Mouse (Mus musculus): Measurements from ENCODE around the gene Vmn1r220. TPM values are rescaled to one million over a fixed set of nuclear protein-coding genes. Genes with fewer than 3 reads are reported as not detected.

The Vmn1r220 gene
- polyA plus RNA-seq, 1 experiment, result not detected

- no peaks in the 10 kb centered on the region for H3K9me3 ChIP-seq (replicated peaks; ENCODE audit: control insufficient read depth, insufficient read depth, low read length, poor library complexity, severe bottlenecking)
- TF ChIP-seq POLR2A (IDR thresholded peaks at IDR 0.05; ENCODE audit: insufficient read depth, low read length), result no peak
- no peak for TF ChIP-seq EP300 (IDR thresholded peaks at IDR 0.05; ENCODE audit: insufficient read depth, low read depth, low read length)
- no peak for TF ChIP-seq CTCF (IDR thresholded peaks at IDR 0.05; ENCODE audit: low read depth, low read length)
- H3K9ac ChIP-seq (ENCODE audit: low read depth, poor library complexity, severe bottlenecking), result no peak overlapping the region
- H3K4me1 ChIP-seq (ENCODE audit: control insufficient read depth, insufficient read depth, low read length), result no peaks in the 10 kb centered on the region
- no peak overlapping the region for H3K27ac ChIP-seq (ENCODE audit: insufficient read depth, low read length)
- H3K27me3 ChIP-seq (ENCODE audit: control insufficient read depth, insufficient read depth, low read length, poor library complexity, severe bottlenecking), result no peaks in the 10 kb centered on the region
- H3K4me3 ChIP-seq (ENCODE audit: low read depth, low read length), result no peak overlapping the region
- H3K36me3 ChIP-seq (ENCODE audit: control insufficient read depth, insufficient read depth, low read length, poor library complexity, severe bottlenecking), result no peaks in the 10 kb centered on the region
Measured at GRCm38 (mm10) chr13:23138880-23139279, 48.9 kb downstream of the Vmn1r220 start.

GRCm38 (mm10) chr13:23133501-23133900 is 54.3 kb downstream of the Vmn1r220 start:
- Histone ChIP-seq H3K4me1 (ENCODE audit: control insufficient read depth, insufficient read depth, low read length) (no peaks in the 10 kb centered on the region), H3K4me3 (ENCODE audit: low read depth, low read length) (no peak overlapping the region), H3K27ac (ENCODE audit: insufficient read depth, low read length) (no peak overlapping the region), H3K9ac (ENCODE audit: low read depth, poor library complexity, severe bottlenecking) (no peak overlapping the region), H3K36me3 (ENCODE audit: control insufficient read depth, insufficient read depth, low read length, poor library complexity, severe bottlenecking) (no peaks in the 10 kb centered on the region), H3K27me3 (ENCODE audit: control insufficient read depth, insufficient read depth, low read length, poor library complexity, severe bottlenecking) (no peaks in the 10 kb centered on the region), H3K9me3 (replicated peaks; ENCODE audit: control insufficient read depth, insufficient read depth, low read length, poor library complexity, severe bottlenecking) (no peaks in the 10 kb centered on the region)
- no peak for TF ChIP-seq CTCF (IDR thresholded peaks at IDR 0.05; ENCODE audit: low read depth, low read length)
- no peak for TF ChIP-seq EP300 (IDR thresholded peaks at IDR 0.05; ENCODE audit: insufficient read depth, low read depth, low read length)
- no peak for TF ChIP-seq POLR2A (IDR thresholded peaks at IDR 0.05; ENCODE audit: insufficient read depth, low read length)

GRCm38 (mm10) chr13:23133099-23133498 is 54.7 kb downstream of the Vmn1r220 start, which contains the start of gene Vmn1r218:
Vmn1r218 (plus strand) TSS chr13:23133155.
- Histone ChIP-seq H3K9ac (ENCODE audit: low read depth, poor library complexity, severe bottlenecking) (no peak within 1 kb of the TSS), H3K27me3 (ENCODE audit: control insufficient read depth, insufficient read depth, low read length, poor library complexity, severe bottlenecking) (no peaks in the 10 kb centered on the region), H3K36me3 (ENCODE audit: control insufficient read depth, insufficient read depth, low read length, poor library complexity, severe bottlenecking) (no peaks in the 10 kb centered on the region), H3K4me3 (ENCODE audit: low read depth, low read length) (no peak within 1 kb of the TSS), H3K4me1 (ENCODE audit: control insufficient read depth, insufficient read depth, low read length) (no peaks in the 10 kb centered on the region), H3K27ac (ENCODE audit: insufficient read depth, low read length) (no peak within 1 kb of the TSS), H3K9me3 (replicated peaks; ENCODE audit: control insufficient read depth, insufficient read depth, low read length, poor library complexity, severe bottlenecking) (no peaks in the 10 kb centered on the region)
- TF ChIP-seq CTCF (IDR thresholded peaks at IDR 0.05; ENCODE audit: low read depth, low read length) (no peak), POLR2A (IDR thresholded peaks at IDR 0.05; ENCODE audit: insufficient read depth, low read length) (no peak), EP300 (IDR thresholded peaks at IDR 0.05; ENCODE audit: insufficient read depth, low read depth, low read length) (no peak)

Other genes with a start within 250 kb of the Vmn1r220 start
- gene Vmn1r213, start 180.3 kb downstream of the Vmn1r220 start, polyA plus RNA-seq (2011; ENCODE audit: insufficient read depth, insufficient read length, low read depth, missing spikeins), result not detected in 2 replicates
- gene Vmn1r214, start 157.6 kb downstream of the Vmn1r220 start, polyA plus RNA-seq (2011; ENCODE audit: insufficient read depth, insufficient read length, low read depth, missing spikeins), result not detected in 2 replicates
- not detected in 2 replicates for gene Vmn1r215, start 120.0 kb downstream of the Vmn1r220 start, polyA plus RNA-seq (2011; ENCODE audit: insufficient read depth, insufficient read length, low read depth, missing spikeins)
- gene Vmn1r217, start 69.7 kb downstream of the Vmn1r220 start, polyA plus RNA-seq (2011; ENCODE audit: insufficient read depth, insufficient read length, low read depth, missing spikeins), result not detected in 2 replicates
- gene Vmn1r218, start 54.8 kb downstream of the Vmn1r220 start, polyA plus RNA-seq (2011; ENCODE audit: insufficient read depth, insufficient read length, low read depth, missing spikeins), result 0.11 and 0.12 TPM in 2 replicates
- not detected in 2 replicates for gene Vmn1r219, start 28.7 kb downstream of the Vmn1r220 start, polyA plus RNA-seq (2011; ENCODE audit: insufficient read depth, insufficient read length, low read depth, missing spikeins)
- not detected in 2 replicates for gene Vmn1r221, start 26.2 kb upstream of the Vmn1r220 start, polyA plus RNA-seq (2011; ENCODE audit: insufficient read depth, insufficient read length, low read depth, missing spikeins)
- gene Vmn1r222, start 48.0 kb upstream of the Vmn1r220 start, polyA plus RNA-seq (2011; ENCODE audit: insufficient read depth, insufficient read length, low read depth, missing spikeins), result not detected in 2 replicates
- not detected in 2 replicates for gene Vmn1r223, start 59.2 kb upstream of the Vmn1r220 start, polyA plus RNA-seq (2011; ENCODE audit: insufficient read depth, insufficient read length, low read depth, missing spikeins)
- gene Zfp322a, start 181.2 kb upstream of the Vmn1r220 start, polyA plus RNA-seq (2011; ENCODE audit: insufficient read depth, insufficient read length, low read depth, missing spikeins), result 47.3 and 52.8 TPM in 2 replicates
- 10.0 and 10.3 TPM in 2 replicates for gene Abt1, start 235.9 kb upstream of the Vmn1r220 start, polyA plus RNA-seq (2011; ENCODE audit: insufficient read depth, insufficient read length, low read depth, missing spikeins)

All from ES-Bruce4 (cell line).